Mouse (Mus musculus) CH12.LX (cell line): ENCODE results near the gene Rbbp6. TPM values are rescaled to one million over a fixed set of nuclear protein-coding genes. Genes with fewer than 3 reads are reported as not detected.

Experiments
- DNase-seq: peaks from one replicate; pipeline ENCODE4 v3.0.0-alpha.2; 2013; ENCODE audit errors: extremely low read depth
- H3K27ac ChIP-seq: 2 replicates; pipeline ENCODE4 v1.5.1; 2012; ENCODE audit warnings: low read depth, mild to moderate bottlenecking, control low read depth, moderate library complexity; ENCODE audit not compliant: insufficient read depth
- H3K27me3 ChIP-seq: replicated peaks from 2 replicates; pipeline ENCODE3; 2012; ENCODE audit warnings: inconsistent platforms
- H3K36me3 ChIP-seq, 2 experiments: replicated peaks in 1 of 2; 2 replicates each; pipeline versions ENCODE3 to v1.6.1; 2012; ENCODE audit warnings: inconsistent platforms in 1 of 2, low read length in 1 of 2, mild to moderate bottlenecking in 1 of 2, mixed read lengths in 1 of 2, moderate library complexity in 1 of 2; ENCODE audit not compliant: control insufficient read depth in 1 of 2, insufficient read depth in 1 of 2
- H3K4me1 ChIP-seq, 2 experiments: 2 replicates each; pipeline ENCODE4 v1.6.1; 2012; ENCODE audit warnings: inconsistent platforms in 1 of 2, moderate library complexity in 1 of 2; ENCODE audit not compliant: insufficient read depth in 2 of 2, control insufficient read depth in 1 of 2
- H3K4me2 ChIP-seq: 2 replicates; pipeline ENCODE4 v1.6.1; 2012; ENCODE audit warnings: low read depth, mild to moderate bottlenecking, control low read depth; ENCODE audit not compliant: poor library complexity, insufficient read depth, severe bottlenecking
- H3K4me3 ChIP-seq, 3 experiments: fragments of 150-350 bp in 1 of 3; sonication (generic) in 1 of 3; replicated peaks in 1 of 3; 2 replicates each; pipeline versions ENCODE3 to v1.5.1; 2011 to 2012; ENCODE audit warnings: low read depth in 2 of 3, low read length in 2 of 3, mild to moderate bottlenecking in 2 of 3, moderate library complexity in 2 of 3, control low read depth in 1 of 3, improper control_type of control experiment in 1 of 3, inconsistent platforms in 1 of 3, mixed read lengths in 1 of 3; ENCODE audit not compliant: poor library complexity in 1 of 3
- H3K79me2 ChIP-seq: replicated peaks from 2 replicates; pipeline ENCODE4 v1.6.1; 2012; ENCODE audit warnings: mild to moderate bottlenecking, moderate library complexity; ENCODE audit not compliant: control insufficient read depth, poor library complexity, insufficient read depth, severe bottlenecking; ENCODE audit errors: extremely low read depth
- H3K9ac ChIP-seq: 2 replicates; pipeline ENCODE4 v1.6.1; 2012; ENCODE audit warnings: low read depth, mild to moderate bottlenecking, control low read depth, moderate library complexity; ENCODE audit not compliant: insufficient read depth
- H3K9me3 ChIP-seq: replicated peaks from 2 replicates; pipeline ENCODE3; 2012; ENCODE audit warnings: low read length, inconsistent platforms, mixed read lengths
- BHLHE40 ChIP-seq: IDR thresholded peaks from 2 replicates; pipeline ENCODE4 v1.6.1; 2011; ENCODE audit warnings: mild to moderate bottlenecking, low read depth, low read length, improper control_type of control experiment
- CHD1 ChIP-seq: IDR thresholded peaks from 2 replicates; pipeline ENCODE4 v1.6.1; 2012; ENCODE audit warnings: low read depth, low read length, improper control_type of control experiment, inconsistent platforms
- CTCF ChIP-seq, 2 experiments: IDR thresholded peaks in 1 of 2; conservative IDR thresholded peaks in 1 of 2; 2 replicates each; pipeline ENCODE4 v1.5.1; 2011 to 2012; ENCODE audit warnings: low read depth in 2 of 2, low read length in 2 of 2, improper control_type of control experiment in 1 of 2, inconsistent platforms in 1 of 2, mild to moderate bottlenecking in 1 of 2, moderate library complexity in 1 of 2
- E2F4 ChIP-seq: IDR thresholded peaks from 2 replicates; pipeline ENCODE4 v1.6.1; 2011; ENCODE audit warnings: low read depth, low read length, improper control_type of control experiment; ENCODE audit not compliant: insufficient replicate concordance
- GABPA ChIP-seq: IDR thresholded peaks from 2 replicates; pipeline ENCODE4 v1.6.1; 2012; ENCODE audit warnings: low read depth, low read length, improper control_type of control experiment, inconsistent platforms; ENCODE audit not compliant: insufficient replicate concordance
- MAFK ChIP-seq: IDR thresholded peaks from 2 replicates; pipeline ENCODE4 v1.6.1; 2011; ENCODE audit warnings: low read length, improper control_type of control experiment; ENCODE audit not compliant: insufficient replicate concordance
- MYC ChIP-seq: IDR thresholded peaks from 2 replicates; pipeline ENCODE4 v1.6.1; 2011; ENCODE audit warnings: low read depth, mild to moderate bottlenecking, improper control_type of control experiment, low read length
- NRF1 ChIP-seq: IDR thresholded peaks from 2 replicates; pipeline ENCODE4 v1.6.1; 2014; ENCODE audit warnings: low read depth, mild to moderate bottlenecking, inconsistent platforms, low read length, improper control_type of control experiment, moderate library complexity
- POLR2AphosphoS2 ChIP-seq: IDR thresholded peaks from 2 replicates; pipeline ENCODE4 v1.6.1; 2011; ENCODE audit warnings: low read depth, low read length, improper control_type of control experiment
- RCOR1 ChIP-seq: conservative IDR thresholded peaks from 2 replicates; pipeline ENCODE4 v1.6.1; 2012; ENCODE audit warnings: low read depth, mild to moderate bottlenecking, inconsistent platforms, low read length, improper control_type of control experiment
- UBTF ChIP-seq: IDR thresholded peaks from 2 replicates; pipeline ENCODE4 v1.6.1; 2012; ENCODE audit warnings: low read depth, mild to moderate bottlenecking, inconsistent platforms, low read length, improper control_type of control experiment, moderate library complexity
- ZC3H11A ChIP-seq: IDR thresholded peaks from 2 replicates; pipeline ENCODE4 v1.6.1; 2012; ENCODE audit warnings: low read depth, mild to moderate bottlenecking, inconsistent platforms, low read length, improper control_type of control experiment
- ZNF384 ChIP-seq: IDR thresholded peaks from 2 replicates; pipeline ENCODE4 v1.6.1; 2012; ENCODE audit warnings: low read depth, low read length, improper control_type of control experiment, inconsistent platforms
- dilution Hi-C: fragments of 300-500 bp; cut with MboI; formaldehyde crosslinking; loops from 2 replicates; pipeline ENCODE4 v1.14.3; 2020; ENCODE audit warnings: low sequenced_read_pairs; ENCODE audit not compliant: extremely low pct_unique_long_range_greater_than_20kb, extremely low pct_ligation_motif_present
- in situ Hi-C: fragments of 300-500 bp; cut with MboI; formaldehyde crosslinking; loops from 3 replicates; pipeline ENCODE4 v1.14.3; 2019; ENCODE audit warnings: low sequenced_read_pairs, low pct_ligation_motif_present, low pct_unique_long_range_greater_than_20kb, mixed read lengths
- polyA plus RNA-seq: library from polyadenylated mRNA; unstranded; fragments of >175 nt; gene quantifications from 2 replicates; pipeline ENCODE4 v1.2.1, GENCODE M21; 2012; ENCODE audit warnings: low read depth; ENCODE audit not compliant: insufficient read length
- total RNA-seq, 2 experiments: library from RNA; depleted of rRNA; stranded (reverse); fragments of 300-350 nt in 1 of 2; fragments of >200 nt in 1 of 2; gene quantifications; 2 replicates each; pipeline ENCODE4 v1.2.3; 2012 to 2014

Rbbp6 gene
- total and polyA plus RNA-seq, 3 experiments: 17.8 to 93.0 (median 22.9) TPM

DNA sequence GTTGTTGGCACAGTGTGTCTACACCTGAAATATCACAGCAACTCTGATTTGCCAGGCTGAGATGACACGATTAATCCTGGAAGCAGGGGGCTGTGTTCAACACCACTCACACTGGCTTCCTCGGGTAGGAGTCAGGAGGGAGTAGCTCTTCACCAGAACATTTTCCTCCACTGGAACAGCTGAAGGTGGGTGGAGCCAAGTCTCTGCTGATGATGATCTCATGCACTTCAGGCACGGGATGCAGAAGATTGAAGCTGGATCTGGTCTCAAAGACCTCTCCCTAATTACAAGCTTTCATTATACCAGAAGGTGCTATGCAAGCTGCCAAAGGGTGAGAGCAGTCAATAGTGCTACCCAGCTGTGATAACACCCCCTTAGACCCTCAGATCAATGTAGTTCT is 35.0 kb upstream of the Rbbp6 start:
- H3K36me3 ChIP-seq: no peaks in the 10 kb centered on the region

DNA sequence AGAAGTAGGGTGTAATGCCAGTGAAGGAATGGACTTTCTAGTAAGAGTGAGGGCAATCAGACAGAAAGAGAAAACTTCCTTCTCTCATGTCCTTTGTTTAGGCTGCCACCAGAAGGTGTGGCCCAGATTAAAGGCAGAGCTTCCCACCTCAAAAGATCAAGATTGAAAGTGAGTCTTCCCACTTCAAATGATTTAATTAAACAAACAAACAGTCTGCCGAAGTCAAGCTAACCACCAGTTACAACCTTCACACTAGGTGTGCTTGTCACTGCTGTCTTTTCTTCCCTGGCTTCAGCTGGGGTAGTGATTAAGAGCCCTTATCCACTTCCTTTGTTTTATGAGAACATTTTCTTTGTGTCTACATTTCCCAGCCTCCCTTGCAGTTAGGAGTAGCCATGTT is 33.3 kb upstream of the Rbbp6 start:
- TF ChIP-seq NRF1 (no peak), UBTF (no peak), RCOR1 (no peak), POLR2AphosphoS2 (no peak), ZC3H11A (no peak), ZNF384 (no peak), CHD1 (no peak), GABPA (no peak), MYC (no peak), MAFK (no peak)
- DNase-seq: no peak
- H3K27ac ChIP-seq: no peak overlapping the region
- no peak overlapping the region for H3K9ac ChIP-seq
- dilution Hi-C loops (no loop called here), in situ Hi-C loops (no loop called here)
- no peaks in the 10 kb centered on the region for H3K9me3 ChIP-seq
- H3K4me3 ChIP-seq: no peak overlapping the region
- H3K4me1 ChIP-seq: no peaks in the 10 kb centered on the region
- no peaks in the 10 kb centered on the region for H3K27me3 ChIP-seq
- H3K36me3 ChIP-seq: no peaks in the 10 kb centered on the region
- no peak overlapping the region for H3K4me2 ChIP-seq
- H3K79me2 ChIP-seq: no peaks in the 10 kb centered on the region

More for the DNA sequence above, 35.0 kb upstream of the Rbbp6 start:
- no peak overlapping the region for H3K9ac ChIP-seq
- in situ Hi-C loops (no loop called here), dilution Hi-C loops (no loop called here)
- no peaks in the 10 kb centered on the region for H3K4me1 ChIP-seq
- H3K4me3 ChIP-seq: no peak overlapping the region
- no peaks in the 10 kb centered on the region for H3K9me3 ChIP-seq
- no peaks in the 10 kb centered on the region for H3K79me2 ChIP-seq
- H3K4me2 ChIP-seq: no peak overlapping the region
- TF ChIP-seq E2F4 (no peak), RCOR1 (no peak), BHLHE40 (0 out of 2 replicates have a peak, but pooled peaks have one; percentile 25)
- no peaks in the 10 kb centered on the region for H3K27me3 ChIP-seq
- DNase-seq: no peak
- no peak overlapping the region for H3K27ac ChIP-seq

DNA sequence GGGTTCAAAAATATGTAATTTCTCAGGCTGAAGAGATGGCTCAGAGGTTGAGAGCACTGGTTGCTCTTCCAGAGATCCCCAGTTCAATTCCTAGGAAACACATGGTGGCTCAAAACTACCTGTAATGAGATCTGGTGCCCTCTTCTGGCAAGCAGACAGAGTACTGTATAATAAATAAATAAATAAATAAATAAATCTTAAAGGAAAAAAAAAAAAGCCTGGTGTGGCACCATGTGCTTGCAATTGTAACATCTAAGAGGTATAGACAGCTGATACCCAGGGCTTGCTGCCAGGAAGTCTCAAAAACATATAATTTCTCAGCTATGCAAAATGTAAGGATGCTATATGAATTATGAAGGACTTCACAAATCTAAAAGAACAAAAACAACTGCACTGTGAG is 28.9 kb upstream of the Rbbp6 start:
- peaks cover 2 to 18% of the 10 kb centered on the region in 2 experiments; a peak in 2 of 4 replicates for H3K4me1 ChIP-seq
- H3K4me2 ChIP-seq: no peak overlapping the region
- no peaks in the 10 kb centered on the region for H3K27me3 ChIP-seq
- in situ Hi-C loops: no loop called here
- H3K27ac ChIP-seq: no peak overlapping the region
- no peak overlapping the region for H3K9ac ChIP-seq
- no peaks in the 10 kb centered on the region for H3K79me2 ChIP-seq
- no peaks in the 10 kb centered on the region for H3K36me3 ChIP-seq
- no peaks in the 10 kb centered on the region for H3K9me3 ChIP-seq
- DNase-seq: no peak
- no peak overlapping the region for H3K4me3 ChIP-seq
- TF ChIP-seq MAFK (no peak), CTCF (conservative IDR thresholded peaks at IDR 0.05 in 1 of 2, IDR thresholded peaks at IDR 0.05 in 1 of 2; ENCODE audit: low read depth in 2 of 2, low read length in 2 of 2) (peak in 1 of 2 experiments; percentile 44; a peak in 2 of 4 replicates), ZNF384 (peak; percentile 69)
- dilution Hi-C loops: no loop called here
